Mouse (Mus musculus): Measurements from ENCODE around the gene Fpr-rs3. TPM values are rescaled to one million over a fixed set of nuclear protein-coding genes. Genes with fewer than 3 reads are reported as not detected.

Fpr-rs3 gene
- polyA plus RNA-seq (2012; fragmentation: generic; extraction: Trizol), result not detected

DNA sequence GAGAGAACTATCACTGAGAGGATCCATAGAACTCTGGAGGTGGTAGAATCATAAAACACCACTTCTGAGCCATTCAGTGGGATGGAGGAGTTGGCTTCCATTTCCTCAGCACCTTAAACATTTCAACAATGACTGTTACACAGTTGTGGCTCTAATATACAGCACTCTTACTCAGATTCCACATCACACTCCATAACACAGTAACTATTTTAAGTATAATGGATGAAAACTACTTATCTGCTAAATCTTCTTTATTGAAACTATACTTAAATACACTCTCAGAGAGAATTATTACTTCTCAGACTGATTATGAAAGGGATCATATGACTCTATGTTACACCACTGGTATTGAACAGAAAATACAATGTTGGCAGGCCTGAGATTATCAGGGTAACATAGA lies at the start of gene Fpr-rs3:
Gene Fpr-rs3, minus strand, starts transcription at position 101 of the 400 bp plus-strand sequence.
- Histone ChIP-seq H3K79me2 (ENCODE audit: control insufficient read depth, insufficient read depth) (no peaks in the 10 kb centered on the region), H3K4me3 (no peak within 1 kb of the TSS), H3K4me2 (ENCODE audit: low read depth) (no peak within 1 kb of the TSS), H3ac (ENCODE audit: control insufficient read depth, insufficient read length) (no peak within 1 kb of the TSS), H3K27me3 (ENCODE audit: control insufficient read depth, insufficient read depth, insufficient read length) (no peaks in the 10 kb centered on the region), H3K36me3 (ENCODE audit: control insufficient read depth, insufficient read depth) (no peaks in the 10 kb centered on the region)
- TF ChIP-seq REST (IDR thresholded peaks at IDR 0.05; ENCODE audit: insufficient read depth, insufficient read length), result no peak
- no peak for TF ChIP-seq POLR2AphosphoS2 (IDR thresholded peaks at IDR 0.05; ENCODE audit: insufficient read length, low read depth)
- TF ChIP-seq TCF3 (IDR thresholded peaks at IDR 0.05; ENCODE audit: insufficient read length, low read depth), result no peak
- no peak for TF ChIP-seq MYOG (IDR thresholded peaks at IDR 0.05; ENCODE audit: control insufficient read depth in 1 of 3, insufficient read depth in 1 of 3, insufficient read length in 2 of 3, low read depth in 2 of 3)
- no peak for TF ChIP-seq MAX (IDR thresholded peaks at IDR 0.05; ENCODE audit: low read depth)
- TF ChIP-seq E2F4 (IDR thresholded peaks at IDR 0.05; ENCODE audit: insufficient read depth), result no peak
- no peak for TF ChIP-seq SRF (IDR thresholded peaks at IDR 0.05; ENCODE audit: control insufficient read depth, insufficient read length, low read depth)
- TF ChIP-seq MYOD1 (IDR thresholded peaks at IDR 0.05; ENCODE audit: control insufficient read depth in 1 of 3, insufficient read length in 2 of 3, low read depth in 2 of 3), result no peak
- TF ChIP-seq USF1 (IDR thresholded peaks at IDR 0.05; ENCODE audit: low read depth), result no peak

DNA sequence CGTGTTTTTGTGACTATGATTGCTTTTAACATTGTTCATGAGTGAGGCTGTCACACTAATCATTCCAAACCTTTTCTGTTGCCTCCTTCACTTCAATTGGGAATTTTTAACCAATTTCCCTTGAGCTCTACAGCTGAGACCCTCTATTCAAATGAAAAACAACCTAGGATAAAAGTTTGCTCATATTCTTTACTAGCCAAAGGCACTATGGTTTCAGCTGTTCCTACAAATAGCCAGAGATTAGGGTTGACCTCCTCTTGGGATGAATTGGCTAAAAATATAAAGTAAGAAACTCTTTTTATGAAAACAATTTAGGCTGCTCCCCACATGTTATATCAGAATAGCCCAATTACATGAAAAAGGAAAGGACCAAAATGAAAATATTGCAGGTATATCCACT lies 28.4 kb downstream of the Fpr-rs3 start, which contains the start of gene Vmn2r110:
Gene Vmn2r110, minus strand, starts transcription at position 101 of the 400 bp plus-strand sequence.
- Histone ChIP-seq H3ac (ENCODE audit: control insufficient read depth, insufficient read length) (no peak within 1 kb of the TSS), H3K4me3 (no peak within 1 kb of the TSS), H3K4me2 (ENCODE audit: low read depth) (no peak within 1 kb of the TSS), H3K79me2 (ENCODE audit: control insufficient read depth, insufficient read depth) (no peaks in the 10 kb centered on the region), H3K36me3 (ENCODE audit: control insufficient read depth, insufficient read depth) (no peaks in the 10 kb centered on the region), H3K27me3 (ENCODE audit: control insufficient read depth, insufficient read depth, insufficient read length) (no peaks in the 10 kb centered on the region)
- TF ChIP-seq E2F4 (IDR thresholded peaks at IDR 0.05; ENCODE audit: insufficient read depth) (no peak), CEBPB (IDR thresholded peaks at IDR 0.05; ENCODE audit: insufficient read depth, poor library complexity, severe bottlenecking) (no peak), TCF3 (IDR thresholded peaks at IDR 0.05; ENCODE audit: insufficient read length, low read depth) (no peak)

Other genes starting within 250 kb of the Fpr-rs3 start
- gene Vmn1r224, start 210.7 kb downstream of the Fpr-rs3 start, polyA plus RNA-seq (2012; fragmentation: generic; extraction: Trizol), result not detected
- not detected for gene Vmn2r108, start 143.5 kb downstream of the Fpr-rs3 start, polyA plus RNA-seq (2012; fragmentation: generic; extraction: Trizol)
- gene Vmn1r225, start 126.7 kb downstream of the Fpr-rs3 start, polyA plus RNA-seq (2012; fragmentation: generic; extraction: Trizol), result not detected
- gene Vmn2r109, start 60.1 kb downstream of the Fpr-rs3 start, polyA plus RNA-seq (2012; fragmentation: generic; extraction: Trizol), result not detected
- gene Vmn2r110, start 28.5 kb downstream of the Fpr-rs3 start, polyA plus RNA-seq (2012; fragmentation: generic; extraction: Trizol), result not detected
- gene Vmn1r226, start 58.0 kb upstream of the Fpr-rs3 start, polyA plus RNA-seq (2012; fragmentation: generic; extraction: Trizol), result not detected
- gene Vmn1r227, start 105.0 kb upstream of the Fpr-rs3 start, polyA plus RNA-seq (2012; fragmentation: generic; extraction: Trizol), result not detected
- gene Vmn1r228, start 161.3 kb upstream of the Fpr-rs3 start, polyA plus RNA-seq (2012; fragmentation: generic; extraction: Trizol), result not detected
- gene Vmn1r229, start 186.7 kb upstream of the Fpr-rs3 start, polyA plus RNA-seq (2012; fragmentation: generic; extraction: Trizol), result not detected
- gene Vmn1r230, start 215.6 kb upstream of the Fpr-rs3 start, polyA plus RNA-seq (2012; fragmentation: generic; extraction: Trizol), result not detected

Data from myocyte (in vitro differentiated cells).